Mouse (Mus musculus) forebrain, embryonic 11.5 days (tissue): ENCODE measurements around the gene Tgm6. TPM values are rescaled to one million over a fixed set of nuclear protein-coding genes. Genes with fewer than 3 reads are reported as not detected.

ENCODE experiments used
- ATAC-seq: fragments of 200-750 bp; cut with Nextera tagmentation; replicated peaks from 2 replicates; pipeline ENCODE4 v1.8.0; 2017; ENCODE audit warnings: moderate TSS enrichment; ENCODE audit not compliant: low FRiP score
- DNase-seq: peaks from one replicate; pipeline ENCODE4 v3.0.0-alpha.2; 2017; ENCODE audit warnings: low spot score
- H3K27ac ChIP-seq: fragments of 300-500 bp; sonication (generic); 2 replicates; pipeline ENCODE4 v1.5.1; 2014; ENCODE audit warnings: low read depth, low read length
- H3K27me3 ChIP-seq: fragments of 300-500 bp; sonication (generic); 2 replicates; pipeline ENCODE4 v1.6.1; 2014; ENCODE audit warnings: mild to moderate bottlenecking, low read length, mixed read lengths; ENCODE audit not compliant: control insufficient read depth, insufficient read depth
- H3K36me3 ChIP-seq: fragments of 300-500 bp; sonication (generic); 2 replicates; pipeline ENCODE4 v1.6.1; 2014; ENCODE audit warnings: mild to moderate bottlenecking, low read length, moderate library complexity, mixed read lengths; ENCODE audit not compliant: control insufficient read depth, insufficient read depth
- H3K4me1 ChIP-seq: fragments of 300-500 bp; sonication (generic); replicated peaks from 2 replicates; pipeline ENCODE4 v1.6.1; 2014; ENCODE audit warnings: low read length, mixed read lengths; ENCODE audit not compliant: control insufficient read depth, insufficient read depth
- H3K4me2 ChIP-seq: fragments of 300-500 bp; sonication (generic); 2 replicates; pipeline ENCODE4 v1.6.1; 2014; ENCODE audit warnings: low read depth, mild to moderate bottlenecking, low read length, moderate library complexity, mixed read lengths; ENCODE audit not compliant: severe bottlenecking
- H3K4me3 ChIP-seq: fragments of 300-500 bp; sonication (generic); 2 replicates; pipeline ENCODE4 v1.5.1; 2014; ENCODE audit warnings: low read depth, low read length
- H3K9ac ChIP-seq: fragments of 300-500 bp; sonication (generic); 2 replicates; pipeline ENCODE4 v1.6.1; 2014; ENCODE audit warnings: low read length
- H3K9me3 ChIP-seq: fragments of 300-500 bp; sonication (generic); 2 replicates; pipeline ENCODE4 v1.6.1; 2016; ENCODE audit warnings: low read length, mixed read lengths; ENCODE audit not compliant: control insufficient read depth
- whole genome bisulfite sequencing: fragments of 180-500 bp; shearing (Covaris S2); extraction: QIAGEN DNeasy Blood & Tissue Kit; methylation state at CpG from one replicate; pipeline ENCODE4 v1.1.7; 2014; 5-methylcytosine and 5-hydroxymethylcytosine counted together
- polyA plus RNA-seq: library from polyadenylated mRNA; unstranded; fragments of >200 nt; fragmentation: Nextera tagmentation; extraction: Ambion mirVana; gene quantifications from 2 replicates; pipeline ENCODE4 v1.2.1, GENCODE M21; 2014

The Tgm6 gene
- polyA plus RNA-seq, 1 experiment from 2014 or later: not detected

GRCm38 (mm10) chr2:130143011-130143410 is 30.8 kb downstream of the Tgm6 start:
- DNase-seq (no peak), ATAC-seq (no peak)
- 92% methylated on average over 8 of the region's 8 CpGs for WGBS
- Histone ChIP-seq H3K36me3 (no peaks in the 10 kb centered on the region), H3K9me3 (no peaks in the 10 kb centered on the region), H3K4me3 (no peak overlapping the region), H3K4me1 (no peaks in the 10 kb centered on the region), H3K27me3 (no peaks in the 10 kb centered on the region), H3K27ac (no peak overlapping the region), H3K4me2 (no peak overlapping the region), H3K9ac (no peak overlapping the region)

GRCm38 (mm10) chr2:130144703-130145324 is 32.6 kb downstream of the Tgm6 start:
- 92% methylated on average over 23 of the region's 23 CpGs for WGBS

GRCm38 (mm10) chr2:130146089-130146668 is 34.0 kb downstream of the Tgm6 start:
- no peak overlapping the region for H3K27ac ChIP-seq
- H3K9me3 ChIP-seq: no peaks in the 10 kb centered on the region
- H3K4me2 ChIP-seq: no peak overlapping the region
- DNase-seq (no peak), ATAC-seq (no peak)
- H3K4me3 ChIP-seq: no peak overlapping the region
- H3K27me3 ChIP-seq: no peaks in the 10 kb centered on the region
- 72% methylated on average over 5 of the region's 5 CpGs for WGBS
- H3K4me1 ChIP-seq: no peaks in the 10 kb centered on the region
- no peaks in the 10 kb centered on the region for H3K36me3 ChIP-seq
- H3K9ac ChIP-seq: no peak overlapping the region

More at GRCm38 (mm10) chr2:130144703-130145324, 32.6 kb downstream of the Tgm6 start:
- Histone ChIP-seq H3K4me2 (no peak overlapping the region), H3K9me3 (no peaks in the 10 kb centered on the region), H3K27me3 (no peaks in the 10 kb centered on the region), H3K27ac (no peak overlapping the region), H3K9ac (no peak overlapping the region), H3K36me3 (no peaks in the 10 kb centered on the region), H3K4me1 (no peaks in the 10 kb centered on the region), H3K4me3 (no peak overlapping the region)
- DNase-seq: peak; percentile 59
- ATAC-seq: no peak

- Histone ChIP-seq H3K4me1 (no peaks in the 10 kb centered on the region), H3K9me3 (no peaks in the 10 kb centered on the region), H3K27me3 (no peaks in the 10 kb centered on the region), H3K27ac (no peak overlapping the region), H3K4me2 (no peak overlapping the region), H3K4me3 (no peak overlapping the region), H3K36me3 (no peaks in the 10 kb centered on the region), H3K9ac (no peak overlapping the region)
- no peak for ATAC-seq
- no peak for DNase-seq
- 76% methylated on average over 3 of the region's 3 CpGs for WGBS
Observed at GRCm38 (mm10) chr2:130155171-130155570, 43.0 kb downstream of the Tgm6 start.

- no peak overlapping the region for H3K4me3 ChIP-seq
- ATAC-seq: no peak
- no peaks in the 10 kb centered on the region for H3K4me1 ChIP-seq
- H3K27me3 ChIP-seq: no peaks in the 10 kb centered on the region
- no peak overlapping the region for H3K9ac ChIP-seq
- no peak overlapping the region for H3K27ac ChIP-seq
- H3K4me2 ChIP-seq: no peak overlapping the region
- no peaks in the 10 kb centered on the region for H3K9me3 ChIP-seq
- DNase-seq: no peak
- no peaks in the 10 kb centered on the region for H3K36me3 ChIP-seq
Observed at GRCm38 (mm10) chr2:130155851-130156250, 43.6 kb downstream of the Tgm6 start.

GRCm38 (mm10) chr2:130157231-130158087 is 45.2 kb downstream of the Tgm6 start:
- no peaks in the 10 kb centered on the region for H3K4me1 ChIP-seq
- no peak for DNase-seq
- H3K27me3 ChIP-seq: no peaks in the 10 kb centered on the region
- no peaks in the 10 kb centered on the region for H3K36me3 ChIP-seq
- H3K4me3 ChIP-seq: no peak overlapping the region
- 55% methylated on average over 14 of the region's 14 CpGs for WGBS
- no peak overlapping the region for H3K27ac ChIP-seq
- no peak overlapping the region for H3K9ac ChIP-seq
- no peak for ATAC-seq
- no peak overlapping the region for H3K4me2 ChIP-seq
- no peaks in the 10 kb centered on the region for H3K9me3 ChIP-seq

- Histone ChIP-seq H3K4me2 (no peak overlapping the region), H3K9ac (no peak overlapping the region), H3K36me3 (no peaks in the 10 kb centered on the region), H3K27ac (no peak overlapping the region), H3K4me3 (no peak overlapping the region), H3K9me3 (no peaks in the 10 kb centered on the region), H3K27me3 (no peaks in the 10 kb centered on the region), H3K4me1 (no peaks in the 10 kb centered on the region)
- 55% methylated on average over 4 of the region's 4 CpGs for WGBS
- DNase-seq (no peak), ATAC-seq (no peak)
Observed at GRCm38 (mm10) chr2:130158088-130158437, 45.8 kb downstream of the Tgm6 start.

- no peak overlapping the region for H3K9ac ChIP-seq
- no peaks in the 10 kb centered on the region for H3K4me1 ChIP-seq
- H3K27ac ChIP-seq: no peak overlapping the region
- WGBS: 86% methylated on average over 5 of the region's 5 CpGs
- DNase-seq (no peak), ATAC-seq (no peak)
- H3K36me3 ChIP-seq: no peaks in the 10 kb centered on the region; the same call in 1 of the 2 replicates
- H3K27me3 ChIP-seq: no peaks in the 10 kb centered on the region
- no peak overlapping the region for H3K4me2 ChIP-seq
- no peaks in the 10 kb centered on the region for H3K9me3 ChIP-seq
- no peak overlapping the region for H3K4me3 ChIP-seq
Observed at GRCm38 (mm10) chr2:130162701-130163100, 50.5 kb downstream of the Tgm6 start.
